Mouse (Mus musculus): ENCODE data around the gene Slc6a8.

DNA sequence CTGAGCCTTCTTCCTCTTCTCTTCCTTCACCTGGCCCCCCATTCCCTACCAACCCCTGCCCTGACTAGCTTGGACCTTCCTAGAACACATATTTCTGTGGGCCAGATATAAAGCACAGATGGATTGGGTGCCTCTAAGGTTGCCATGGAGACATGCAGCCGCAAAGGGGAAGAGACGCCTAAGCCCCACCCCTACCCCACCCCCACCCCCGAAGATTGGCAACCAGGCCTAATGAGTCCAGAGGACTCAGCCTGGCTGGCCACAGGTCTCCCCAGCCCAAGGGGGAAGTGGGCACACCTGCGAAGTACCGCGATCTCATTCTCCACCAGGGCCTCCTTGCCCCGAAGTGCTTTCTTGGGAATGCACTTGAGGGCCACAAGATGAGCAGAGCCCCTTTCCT, 14.6 kb upstream of the Slc6a8 start:
- TF ChIP-seq EP300 (IDR thresholded peaks at IDR 0.05; ENCODE audit: low read depth), result no peak
- TF ChIP-seq CTCF (IDR thresholded peaks at IDR 0.05; ENCODE audit: low read depth), result no peak
